Mouse (Mus musculus) myocyte (in vitro differentiated cells): ENCODE measurements at regions not wholly inside any gene's neighbourhood (a gene's known extent, or its start where the extent isn't known, plus 50 kb on each side); places are given as distances from the start of the nearest gene placed in this dataset.

Source experiments
- H3K27me3 ChIP-seq: one replicate; pipeline ENCODE4 v1.6.1; 2011; ENCODE audit not compliant: control insufficient read depth, insufficient read depth, insufficient read length
- H3K36me3 ChIP-seq: one replicate; pipeline ENCODE4 v1.6.1; 2011; ENCODE audit not compliant: control insufficient read depth, insufficient read depth
- H3K4me2 ChIP-seq: one replicate; pipeline ENCODE4 v1.6.1; 2011; ENCODE audit warnings: low read depth, control low read depth
- H3K4me3 ChIP-seq: one replicate; pipeline ENCODE4 v1.5.1; 2011; ENCODE audit warnings: mild to moderate bottlenecking, control low read depth, moderate library complexity
- H3K79me2 ChIP-seq: one replicate; pipeline ENCODE4 v1.6.1; 2011; ENCODE audit not compliant: control insufficient read depth, insufficient read depth
- H3ac ChIP-seq: one replicate; pipeline ENCODE4 v1.6.1; 2011; ENCODE audit not compliant: control insufficient read depth, insufficient read length
- CEBPB ChIP-seq: IDR thresholded peaks from 2 replicates; pipeline ENCODE4 v1.6.1; 2011; ENCODE audit warnings: mild to moderate bottlenecking, moderate library complexity; ENCODE audit not compliant: poor library complexity, insufficient read depth, severe bottlenecking
- E2F4 ChIP-seq: IDR thresholded peaks from one replicate; pipeline ENCODE4 v1.6.1; 2011; ENCODE audit warnings: mild to moderate bottlenecking, control low read depth, moderate library complexity; ENCODE audit not compliant: insufficient read depth
- MAX ChIP-seq: IDR thresholded peaks from one replicate; pipeline ENCODE4 v1.6.1; 2011; ENCODE audit warnings: low read depth, mild to moderate bottlenecking, control low read depth
- MYOD1 ChIP-seq, 3 experiments: IDR thresholded peaks; one replicate each; pipeline ENCODE4 v1.6.1; 2011; ENCODE audit warnings: control low read depth in 2 of 3, low read depth in 2 of 3, mild to moderate bottlenecking in 2 of 3, moderate library complexity in 1 of 3; ENCODE audit not compliant: insufficient read length in 2 of 3, control insufficient read depth in 1 of 3
- MYOG ChIP-seq, 3 experiments: IDR thresholded peaks; one replicate each; pipeline ENCODE4 v1.6.1; 2011; ENCODE audit warnings: control low read depth in 2 of 3, low read depth in 2 of 3, mild to moderate bottlenecking in 2 of 3; ENCODE audit not compliant: insufficient read length in 2 of 3, control insufficient read depth in 1 of 3, insufficient read depth in 1 of 3
- POLR2A ChIP-seq: IDR thresholded peaks from one replicate; pipeline ENCODE4 v1.6.1; 2011; ENCODE audit warnings: low read depth, mild to moderate bottlenecking, control low read depth, moderate library complexity; ENCODE audit not compliant: insufficient read length
- POLR2AphosphoS2 ChIP-seq: IDR thresholded peaks from one replicate; pipeline ENCODE4 v1.6.1; 2011; ENCODE audit warnings: low read depth, control low read depth; ENCODE audit not compliant: insufficient read length
- REST ChIP-seq: IDR thresholded peaks from one replicate; pipeline ENCODE4 v1.6.1; 2011; ENCODE audit warnings: mild to moderate bottlenecking, control low read depth, moderate library complexity; ENCODE audit not compliant: insufficient read depth, insufficient read length
- SRF ChIP-seq: IDR thresholded peaks from one replicate; pipeline ENCODE4 v1.6.1; 2011; ENCODE audit warnings: low read depth; ENCODE audit not compliant: control insufficient read depth, insufficient read length
- TCF12 ChIP-seq: IDR thresholded peaks from one replicate; pipeline ENCODE4 v1.6.1; 2011; ENCODE audit warnings: mild to moderate bottlenecking, control low read depth; ENCODE audit not compliant: poor library complexity, insufficient read depth, severe bottlenecking
- TCF3 ChIP-seq: IDR thresholded peaks from one replicate; pipeline ENCODE4 v1.6.1; 2011; ENCODE audit warnings: low read depth, control low read depth; ENCODE audit not compliant: insufficient read length
- USF1 ChIP-seq: IDR thresholded peaks from one replicate; pipeline ENCODE4 v1.6.1; 2011; ENCODE audit warnings: low read depth, mild to moderate bottlenecking, control low read depth, moderate library complexity

DNA sequence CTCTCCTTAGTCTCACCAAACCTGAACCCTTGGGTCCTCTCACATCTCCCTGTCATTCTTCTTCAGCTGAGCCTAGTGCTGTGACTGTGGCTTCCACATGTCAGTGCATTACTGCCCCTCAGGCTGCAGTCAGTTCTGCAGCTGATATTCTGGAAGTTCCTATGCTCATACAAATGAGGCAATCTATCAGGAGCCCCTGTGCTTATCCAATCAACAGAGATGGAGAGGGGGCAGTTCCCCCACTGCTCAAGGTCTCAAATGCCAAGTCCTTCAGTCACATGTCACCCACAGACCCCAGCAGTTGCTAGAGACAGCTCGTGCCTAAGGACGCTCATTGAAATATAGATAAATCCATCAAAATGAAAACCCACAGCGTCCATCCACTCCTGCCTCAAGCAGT lies 254.5 kb downstream of the Qk start:
- no peak overlapping the region for H3K4me2 ChIP-seq
- no peak overlapping the region for H3K4me3 ChIP-seq
- no peaks in the 10 kb centered on the region for H3K79me2 ChIP-seq
- H3K36me3 ChIP-seq, result no peaks in the 10 kb centered on the region
- H3ac ChIP-seq, result no peak overlapping the region
- H3K27me3 ChIP-seq, result no peaks in the 10 kb centered on the region
- TF ChIP-seq TCF12, result no peak
- no peak for TF ChIP-seq MYOD1 (IDR thresholded peaks at IDR 0.05; ENCODE audit: control insufficient read depth in 1 of 3, insufficient read length in 2 of 3, low read depth in 2 of 3)
- no peak for TF ChIP-seq TCF3
- TF ChIP-seq POLR2AphosphoS2, result no peak
- TF ChIP-seq SRF, result no peak
- TF ChIP-seq USF1, result no peak
- TF ChIP-seq MYOG (IDR thresholded peaks at IDR 0.05; ENCODE audit: control insufficient read depth in 1 of 3, insufficient read depth in 1 of 3, insufficient read length in 2 of 3, low read depth in 2 of 3), result no peak
- no peak for TF ChIP-seq MAX
- no peak for TF ChIP-seq CEBPB
- no peak for TF ChIP-seq REST
- no peak for TF ChIP-seq E2F4
- no peak for TF ChIP-seq POLR2A

DNA sequence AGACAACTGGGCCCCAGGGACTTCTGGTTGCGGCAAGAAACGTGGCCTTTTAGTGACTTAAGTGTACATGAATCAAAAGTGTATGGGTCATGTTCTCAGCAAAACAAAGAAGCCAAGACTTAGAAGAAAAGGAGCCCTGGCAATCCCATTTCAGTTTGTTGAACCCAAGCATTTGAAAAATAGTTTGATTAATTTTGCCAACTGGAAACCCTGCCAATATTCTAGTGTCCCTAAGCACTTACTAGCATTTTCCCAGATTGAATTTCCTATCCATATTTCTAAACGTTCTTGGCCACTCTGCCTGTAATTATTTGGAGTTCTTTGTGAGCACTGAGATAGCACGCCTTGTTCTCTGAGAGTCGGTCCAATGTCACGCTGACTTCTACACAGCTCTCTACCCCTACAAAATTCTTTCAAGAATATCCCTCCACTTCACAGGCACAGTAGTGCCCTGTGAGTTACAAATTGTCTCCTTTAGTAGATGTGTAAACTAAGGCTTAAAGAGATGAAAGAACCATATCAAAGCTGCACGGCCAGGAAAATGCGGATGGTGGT lies 257.0 kb downstream of the Qk start:
- H3K4me3 ChIP-seq, result no peak overlapping the region
- H3K79me2 ChIP-seq, result no peaks in the 10 kb centered on the region
- H3K4me2 ChIP-seq, result no peak overlapping the region
- no peak overlapping the region for H3ac ChIP-seq
- TF ChIP-seq SRF (no peak), MYOG (IDR thresholded peaks at IDR 0.05; ENCODE audit: control insufficient read depth in 1 of 3, insufficient read depth in 1 of 3, insufficient read length in 2 of 3, low read depth in 2 of 3) (no peak)
- no peaks in the 10 kb centered on the region for H3K36me3 ChIP-seq
- H3K27me3 ChIP-seq, result no peaks in the 10 kb centered on the region

DNA sequence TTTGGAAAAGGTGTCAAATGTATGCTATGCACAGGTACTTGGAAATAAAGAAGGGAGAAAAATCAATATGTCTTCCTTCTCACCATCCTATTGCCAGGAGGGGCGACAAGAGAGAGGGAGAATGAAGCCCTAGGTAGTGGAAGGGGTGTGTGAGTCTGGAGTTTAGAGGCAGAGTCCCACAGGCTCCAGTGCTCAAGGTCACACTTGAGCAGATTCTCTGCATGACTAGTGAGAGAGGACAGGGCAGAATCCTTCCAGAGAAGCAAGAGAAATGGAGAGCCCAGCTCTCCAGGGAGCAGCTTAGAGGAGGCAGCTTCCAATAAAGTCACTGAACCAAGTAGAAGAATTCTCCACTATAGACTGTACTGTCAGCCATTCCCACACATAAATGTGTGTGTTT lies 261.9 kb downstream of the Qk start:
- Histone ChIP-seq H3K27me3 (no peaks in the 10 kb centered on the region), H3K4me3 (no peak overlapping the region), H3ac (no peak overlapping the region), H3K4me2 (no peak overlapping the region), H3K79me2 (no peaks in the 10 kb centered on the region), H3K36me3 (no peaks in the 10 kb centered on the region)
- TF ChIP-seq MYOG (IDR thresholded peaks at IDR 0.05; ENCODE audit: control insufficient read depth in 1 of 3, insufficient read depth in 1 of 3, insufficient read length in 2 of 3, low read depth in 2 of 3) (no peak), POLR2AphosphoS2 (no peak), SRF (no peak), USF1 (no peak), POLR2A (no peak), CEBPB (no peak), E2F4 (no peak), TCF12 (no peak), REST (no peak), TCF3 (no peak), MYOD1 (IDR thresholded peaks at IDR 0.05; ENCODE audit: control insufficient read depth in 1 of 3, insufficient read length in 2 of 3, low read depth in 2 of 3) (no peak), MAX (no peak)

DNA sequence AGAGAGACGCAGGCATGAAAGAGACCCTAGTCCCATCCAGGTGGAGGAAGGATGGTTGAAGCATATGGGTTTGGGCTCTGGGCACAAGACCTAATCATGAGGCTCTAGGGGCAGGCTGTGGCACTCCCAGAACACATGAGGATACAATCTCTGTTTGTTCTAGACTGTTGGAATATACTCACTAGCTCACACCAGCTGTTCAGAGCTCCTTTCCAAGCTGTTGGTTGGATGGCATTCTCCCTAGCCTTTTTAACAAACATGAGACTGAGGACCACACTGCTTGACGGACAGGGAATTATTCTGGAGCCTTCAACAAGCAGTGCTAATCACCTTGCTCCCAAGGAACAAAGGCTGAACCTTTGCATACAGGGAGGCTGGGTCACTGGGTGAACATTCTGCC lies 263.6 kb downstream of the Qk start:
- H3ac ChIP-seq, result no peak overlapping the region
- H3K36me3 ChIP-seq, result no peaks in the 10 kb centered on the region
- TF ChIP-seq MYOG (IDR thresholded peaks at IDR 0.05; ENCODE audit: control insufficient read depth in 1 of 3, insufficient read depth in 1 of 3, insufficient read length in 2 of 3, low read depth in 2 of 3), result peak in 1 of 3 experiments; percentile 11
- TF ChIP-seq TCF12, result no peak
- TF ChIP-seq POLR2AphosphoS2, result no peak
- no peak overlapping the region for H3K4me3 ChIP-seq
- no peaks in the 10 kb centered on the region for H3K79me2 ChIP-seq
- H3K27me3 ChIP-seq, result no peaks in the 10 kb centered on the region
- no peak overlapping the region for H3K4me2 ChIP-seq

DNA sequence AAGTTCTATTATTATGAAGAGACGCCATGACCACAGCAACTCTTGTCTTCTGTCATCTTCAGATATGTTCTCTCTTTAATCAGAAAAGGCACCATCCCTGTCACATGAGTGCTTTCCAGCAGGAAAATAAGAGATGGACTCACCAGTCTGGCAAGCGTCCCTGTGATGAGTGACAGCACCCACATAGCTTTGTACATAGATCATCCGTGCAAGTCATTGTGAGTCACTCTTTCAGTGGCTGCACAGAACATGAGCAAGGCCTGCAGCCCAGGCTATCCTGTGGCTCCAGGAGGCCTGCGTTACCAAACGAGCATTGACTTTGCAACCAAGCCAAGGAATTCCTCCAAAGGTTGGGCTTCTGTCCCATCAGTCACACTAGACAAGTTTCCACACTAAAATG lies 265.3 kb downstream of the Qk start:
- Histone ChIP-seq H3K4me3 (no peak overlapping the region), H3ac (no peak overlapping the region), H3K27me3 (no peaks in the 10 kb centered on the region), H3K36me3 (no peaks in the 10 kb centered on the region), H3K79me2 (no peaks in the 10 kb centered on the region), H3K4me2 (no peak overlapping the region)
- peak; percentile 4 for TF ChIP-seq USF1
- TF ChIP-seq MYOG (IDR thresholded peaks at IDR 0.05; ENCODE audit: control insufficient read depth in 1 of 3, insufficient read depth in 1 of 3, insufficient read length in 2 of 3, low read depth in 2 of 3), result peak in 1 of 3 experiments; percentile 23
- TF ChIP-seq E2F4, result no peak

DNA sequence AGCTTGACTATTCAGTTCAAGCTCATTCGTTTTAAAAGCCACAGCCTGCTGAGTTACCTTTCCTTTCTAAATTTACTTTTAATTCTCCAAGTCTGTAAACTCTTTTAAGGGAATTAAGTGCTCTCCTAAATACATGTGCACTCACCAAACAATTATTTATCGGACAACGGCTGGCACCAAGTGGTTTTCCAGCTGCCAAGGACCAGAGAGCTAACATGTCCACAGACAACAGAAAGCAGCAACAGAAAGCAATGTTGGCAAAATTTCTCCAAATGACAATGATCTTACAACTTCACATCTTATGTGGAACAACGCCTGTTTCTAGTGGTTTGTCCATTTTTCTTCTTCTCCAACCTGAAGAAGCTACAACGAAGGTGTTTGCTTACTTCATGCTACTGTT lies 275.3 kb downstream of the Qk start:
- Histone ChIP-seq H3K27me3 (no peaks in the 10 kb centered on the region), H3K4me2 (no peak overlapping the region), H3K4me3 (no peak overlapping the region), H3K79me2 (no peaks in the 10 kb centered on the region), H3K36me3 (no peaks in the 10 kb centered on the region), H3ac (no peak overlapping the region)
- no peak for TF ChIP-seq MYOG (IDR thresholded peaks at IDR 0.05; ENCODE audit: control insufficient read depth in 1 of 3, insufficient read depth in 1 of 3, insufficient read length in 2 of 3, low read depth in 2 of 3)
- TF ChIP-seq MAX, result no peak
- TF ChIP-seq CEBPB, result no peak
